Mouse (Mus musculus) spleen, adult 12 weeks (tissue): ENCODE data around the gene Cntnap2.

Experiments
- DNase-seq: peaks from one replicate; pipeline ENCODE4 v3.0.0; 2022; ENCODE audit warnings: low spot score

The Cntnap2 gene

GRCm38 (mm10) chr6:45327952-45328485, 268.9 kb downstream of the Cntnap2 start:
- DNase-seq, result no peak

- DNase-seq, result no peak
Observed at GRCm38 (mm10) chr6:45345396-45345795, 286.2 kb downstream of the Cntnap2 start.

GRCm38 (mm10) chr6:45345953-45346352, 286.8 kb downstream of the Cntnap2 start:
- no peak for DNase-seq

- no peak for DNase-seq
Observed at GRCm38 (mm10) chr6:45366442-45366841, 307.3 kb downstream of the Cntnap2 start.

- no peak for DNase-seq
Observed at GRCm38 (mm10) chr6:45381126-45381525, 322.0 kb downstream of the Cntnap2 start.

GRCm38 (mm10) chr6:45389034-45389433, 329.9 kb downstream of the Cntnap2 start:
- DNase-seq, result no peak

GRCm38 (mm10) chr6:45413629-45414028, 354.5 kb downstream of the Cntnap2 start:
- DNase-seq, result no peak

GRCm38 (mm10) chr6:45455424-45455823, 396.3 kb downstream of the Cntnap2 start:
- DNase-seq, result no peak

GRCm38 (mm10) chr6:45518221-45518620, 459.1 kb downstream of the Cntnap2 start:
- no peak for DNase-seq

GRCm38 (mm10) chr6:45536999-45537398, 477.8 kb downstream of the Cntnap2 start:
- DNase-seq, result no peak

- no peak for DNase-seq
Observed at GRCm38 (mm10) chr6:45544319-45544875, 485.2 kb downstream of the Cntnap2 start.

- no peak for DNase-seq
Observed at GRCm38 (mm10) chr6:45559724-45560123, 500.6 kb downstream of the Cntnap2 start.

GRCm38 (mm10) chr6:45584467-45585094, 525.4 kb downstream of the Cntnap2 start:
- DNase-seq, result no peak

GRCm38 (mm10) chr6:45589084-45589483, 529.9 kb downstream of the Cntnap2 start:
- no peak for DNase-seq

- no peak for DNase-seq
Observed at GRCm38 (mm10) chr6:45647017-45647416, 587.9 kb downstream of the Cntnap2 start.

- DNase-seq, result no peak
Observed at GRCm38 (mm10) chr6:45648419-45648818, 589.3 kb downstream of the Cntnap2 start.

- DNase-seq, result no peak
Observed at GRCm38 (mm10) chr6:45700287-45700686, 641.1 kb downstream of the Cntnap2 start.

GRCm38 (mm10) chr6:45791612-45792011, 732.5 kb downstream of the Cntnap2 start:
- DNase-seq, result no peak

- no peak for DNase-seq
Observed at GRCm38 (mm10) chr6:45841626-45842341, 782.6 kb downstream of the Cntnap2 start.

GRCm38 (mm10) chr6:45843736-45844135, 784.6 kb downstream of the Cntnap2 start:
- DNase-seq, result no peak

GRCm38 (mm10) chr6:45871409-45871992, 812.3 kb downstream of the Cntnap2 start:
- no peak for DNase-seq

GRCm38 (mm10) chr6:45885486-45885885, 826.3 kb downstream of the Cntnap2 start:
- DNase-seq, result no peak

GRCm38 (mm10) chr6:45887901-45888300, 828.7 kb downstream of the Cntnap2 start:
- DNase-seq, result no peak
